Mouse (Mus musculus) neural tube, embryonic 11.5 days (tissue): Measurements from ENCODE around the gene Pdlim3. TPM values are rescaled to one million over a fixed set of nuclear protein-coding genes. Genes with fewer than 3 reads are reported as not detected.

Source experiments
- polyA plus RNA-seq: library from polyadenylated mRNA; unstranded; fragments of >200 nt; fragmentation: Nextera tagmentation; extraction: Ambion mirVana; gene quantifications from 2 replicates; pipeline ENCODE4 v1.2.1, GENCODE M21; 2014

Gene Pdlim3
- polyA plus RNA-seq, 1 experiment from 2014 or later: 11.3 TPM

Other genes starting within 250 kb of the Pdlim3 start
- gene Ccdc110, start 49.2 kb downstream of the Pdlim3 start, polyA plus RNA-seq: not detected in 2 replicates
- gene 1700029J07Rik, start 89.8 kb downstream of the Pdlim3 start, polyA plus RNA-seq: 2.3 and 2.9 TPM in 2 replicates
- gene Ufsp2, start 90.1 kb downstream of the Pdlim3 start, polyA plus RNA-seq: 55.7 and 56.7 TPM in 2 replicates
- 0.21 and 0.47 TPM in 2 replicates for gene Lrp2bp, start 113.8 kb downstream of the Pdlim3 start, polyA plus RNA-seq
- 13.4 and 15.6 TPM in 2 replicates for gene Ankrd37, start 120.2 kb downstream of the Pdlim3 start, polyA plus RNA-seq